Mouse (Mus musculus): ENCODE data around the gene Olfr701.

The Olfr701 gene

DNA sequence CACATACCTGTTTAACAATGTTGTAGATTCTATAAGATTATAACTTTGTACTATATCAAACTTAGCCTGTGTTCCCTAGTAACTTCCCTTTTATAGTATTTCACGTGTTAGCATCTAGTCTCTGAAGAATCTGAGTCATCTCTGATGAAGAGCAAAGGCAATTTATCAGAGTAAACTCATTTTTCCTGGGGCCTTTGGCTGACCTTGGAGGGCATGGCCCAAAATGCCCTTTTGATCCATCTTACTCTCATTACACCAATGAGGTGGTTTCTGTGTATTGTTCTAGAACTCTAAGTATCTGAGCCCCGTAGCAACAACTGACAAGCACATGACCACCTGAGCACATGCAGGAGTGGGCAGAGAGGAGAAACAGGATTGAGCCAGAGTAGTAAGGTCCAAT lies at the start of gene Olfr701:
Gene Olfr701, plus strand, starts transcription at position 301 of the 400 bp plus-strand sequence.
- DNase-seq = no peak

DNA sequence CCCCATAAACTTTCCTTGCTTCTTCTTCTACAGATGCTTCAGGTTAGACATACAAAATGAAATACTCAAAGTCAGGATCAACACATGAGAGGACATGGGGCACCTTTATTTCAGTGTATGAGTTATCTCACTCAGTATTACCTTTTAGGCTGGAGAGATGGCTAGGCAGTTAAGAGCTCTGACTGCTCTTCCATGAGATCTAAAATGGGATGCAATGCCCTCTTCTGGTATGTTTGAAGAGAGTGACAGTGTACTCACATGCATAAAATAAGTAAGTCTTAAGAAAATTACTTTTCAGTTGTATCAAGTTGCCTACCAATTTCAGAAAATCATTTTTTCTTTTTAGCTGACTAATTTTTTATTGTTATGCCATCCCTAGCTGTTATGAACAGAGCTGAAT lies 25.6 kb upstream of the Olfr701 start:
- DNase-seq = no peak

DNA sequence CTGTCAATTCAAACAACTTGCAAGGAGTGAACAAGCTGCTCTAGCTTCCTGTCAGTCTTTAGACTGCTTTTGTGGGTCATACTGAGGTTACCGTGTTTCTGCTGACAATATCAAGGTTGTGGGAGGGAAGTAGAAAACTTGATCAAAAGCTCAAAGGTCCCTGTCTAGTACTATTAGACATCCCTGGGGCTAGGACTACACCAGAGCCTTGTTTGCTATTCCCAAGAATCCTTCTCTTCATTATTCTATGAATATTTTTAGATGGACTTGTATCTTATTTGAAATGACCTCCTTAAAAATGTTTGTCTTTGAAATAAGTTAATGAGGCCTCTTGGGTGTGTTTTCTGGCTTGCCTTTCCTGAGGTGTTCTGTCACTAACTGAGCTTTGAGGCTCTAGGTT lies 20.8 kb upstream of the Olfr701 start, which contains the start of gene Olfr699:
Gene Olfr699, minus strand, starts transcription at position 101 of the 400 bp plus-strand sequence.
- DNase-seq = no peak

DNA sequence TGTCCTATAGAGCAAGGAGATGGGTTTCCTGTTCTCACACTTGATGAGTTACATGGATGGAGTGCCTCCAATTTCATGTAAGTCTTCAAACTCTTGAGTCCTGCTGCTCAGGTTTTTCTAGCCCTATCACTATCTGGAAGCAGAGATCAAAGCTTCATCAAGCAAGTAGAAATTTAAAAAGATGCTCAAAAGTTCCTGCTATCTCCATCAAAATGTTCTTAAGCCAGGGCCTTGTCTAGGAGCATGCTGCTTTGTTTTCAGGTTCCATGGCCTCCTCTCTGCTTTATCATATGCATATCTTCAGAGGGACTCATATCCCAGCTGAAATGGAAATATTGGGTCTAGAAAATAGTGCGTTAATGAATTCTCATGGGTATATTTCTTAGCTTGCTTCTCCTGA lies 5.2 kb upstream of the Olfr701 start, which contains the start of gene Olfr700:
Gene Olfr700, minus strand, starts transcription at position 101 of the 400 bp plus-strand sequence.
- DNase-seq = no peak

DNA sequence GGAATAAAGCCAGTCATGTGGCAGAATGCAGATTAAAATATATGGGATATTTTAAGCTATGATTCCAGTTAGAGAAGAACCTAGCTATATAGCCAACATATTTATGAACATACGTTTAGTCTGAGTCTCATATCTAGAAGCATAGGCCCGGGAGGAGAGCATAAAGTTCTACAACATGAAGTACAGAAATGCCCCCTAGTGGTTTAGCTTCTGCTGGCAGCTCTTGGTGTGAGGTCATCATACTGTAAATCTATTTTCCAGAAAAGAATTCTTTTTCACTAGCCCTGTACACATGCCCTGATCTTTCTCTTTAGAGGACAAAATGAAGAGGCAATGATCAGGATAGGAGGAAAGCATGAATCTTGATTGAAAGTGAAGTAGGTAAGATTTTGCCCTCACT lies 1.8 kb downstream of the Olfr701 start:
- peak; percentile 20 for DNase-seq

DNA sequence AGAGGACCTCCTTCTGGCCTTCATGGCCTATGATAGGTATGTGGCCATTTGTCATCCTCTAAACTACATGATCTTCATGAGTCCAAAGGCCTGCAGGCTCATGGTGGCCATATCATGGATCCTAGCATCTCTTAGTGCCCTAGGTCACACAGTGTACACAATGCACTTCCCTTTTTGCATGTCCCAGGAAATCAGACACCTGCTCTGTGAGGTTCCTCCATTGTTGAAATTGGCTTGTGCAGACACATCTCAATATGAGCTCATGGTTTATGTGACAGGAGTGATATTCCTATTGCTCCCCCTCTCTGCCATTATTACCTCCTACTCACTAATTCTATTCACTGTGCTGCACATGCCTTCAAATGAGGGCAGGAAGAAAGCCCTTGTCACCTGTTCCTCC lies 4.5 kb downstream of the Olfr701 start:
- no peak for DNase-seq

DNA sequence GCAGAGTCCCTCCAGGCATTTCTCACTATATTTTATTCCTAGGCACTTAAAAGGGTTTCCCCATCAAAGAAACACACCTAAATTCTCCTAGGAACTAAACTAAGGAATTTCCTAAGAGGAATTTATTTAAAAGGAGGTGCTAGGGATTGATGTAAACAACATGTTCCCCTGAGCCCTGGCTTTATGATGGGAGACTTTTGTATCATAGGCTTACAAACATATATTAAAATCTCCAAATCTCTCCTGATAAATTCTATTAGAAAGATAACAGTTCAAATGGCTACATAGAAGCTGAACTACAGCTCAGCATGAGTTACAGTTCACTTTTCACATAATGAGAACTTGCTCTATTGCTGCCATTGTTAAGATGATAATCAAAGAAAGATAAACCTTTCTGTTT lies 19.9 kb downstream of the Olfr701 start, which contains the start of gene Olfr702:
Gene Olfr702, minus strand, starts transcription at position 101 of the 400 bp plus-strand sequence.
- no peak for DNase-seq

DNA sequence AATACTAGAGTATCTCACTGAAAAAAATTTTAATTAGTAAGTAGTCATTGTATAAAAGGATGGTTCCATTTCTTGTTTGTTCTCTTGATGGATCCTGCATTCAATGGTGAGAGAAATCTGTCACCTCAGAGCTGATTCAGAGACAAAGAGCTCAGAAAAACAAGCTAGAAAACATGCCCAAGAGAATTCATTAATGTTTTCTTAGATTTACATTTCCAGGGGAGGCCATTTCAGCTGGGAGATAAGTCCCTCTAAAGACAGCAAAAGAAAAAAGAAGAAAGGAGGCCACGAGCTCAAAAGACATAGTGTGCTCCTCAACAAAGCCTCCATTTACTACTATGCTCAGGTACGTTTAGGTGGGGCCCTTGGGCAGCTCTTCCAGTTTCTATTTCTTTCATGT lies 29.1 kb downstream of the Olfr701 start, which contains the start of gene Olfr703:
Gene Olfr703, plus strand, starts transcription at position 301 of the 400 bp plus-strand sequence.
- no peak for DNase-seq

DNA sequence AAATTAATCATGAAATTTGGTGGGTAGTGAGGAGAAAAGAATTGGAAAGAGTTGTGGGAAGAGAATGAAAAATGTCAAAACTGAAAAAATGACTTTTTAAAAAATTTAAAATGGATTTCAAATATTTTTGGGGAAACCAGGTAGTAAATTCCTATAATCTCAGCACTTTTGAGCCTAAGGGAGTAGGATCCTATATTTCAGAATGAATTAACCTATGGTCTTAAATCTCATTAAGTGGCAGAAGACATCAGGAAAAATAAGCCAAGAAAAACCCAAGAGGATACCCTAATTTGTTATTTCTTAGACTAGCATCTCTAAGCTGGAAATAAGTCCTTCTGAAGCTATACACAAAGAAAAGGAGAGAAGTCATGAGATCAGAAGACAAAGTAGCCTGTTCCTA lies 49.0 kb downstream of the Olfr701 start, which contains the start of gene Olfr704:
Gene Olfr704, plus strand, starts transcription at position 301 of the 400 bp plus-strand sequence.
- no peak for DNase-seq

All from thymus, postnatal 14 days (tissue).